Mouse (Mus musculus) brain, embryonic 14.5 days (tissue): ENCODE results near the gene Rpl22l1. TPM values are rescaled to one million over a fixed set of nuclear protein-coding genes. Genes with fewer than 3 reads are reported as not detected.
"Not testable (repeated sequence)": the region's sequence is repeated elsewhere in the genome, so short reads cannot be mapped to it uniquely, and the experiment has no call there.

Source experiments
- DNase-seq: peaks from one replicate; pipeline ENCODE4 v3.0.0-alpha.2; 2011; ENCODE audit warnings: low read depth
- CTCF ChIP-seq: fragments of 200-500 bp; IDR thresholded peaks from 2 replicates; pipeline ENCODE4 v1.5.1; 2012; ENCODE audit warnings: inconsistent platforms, mild to moderate bottlenecking, moderate library complexity, borderline replicate concordance; ENCODE audit not compliant: insufficient read depth, insufficient read length; ENCODE audit errors: extremely low read depth
- POLR2A ChIP-seq: fragments of 200-500 bp; IDR thresholded peaks from 2 replicates; pipeline ENCODE4 v1.6.1; 2012; ENCODE audit warnings: mild to moderate bottlenecking, inconsistent platforms, borderline replicate concordance; ENCODE audit not compliant: poor library complexity, insufficient read depth, insufficient read length, severe bottlenecking; ENCODE audit errors: extremely low read depth
- polyA plus RNA-seq: library from polyadenylated mRNA; depleted of rRNA; stranded (reverse); fragments of >200 nt; gene quantifications from 2 replicates; pipeline ENCODE4 v1.2.3, GENCODE M21; 2012; rRNA removed

Gene Rpl22l1
- polyA plus RNA-seq, 1 experiment, result 131 TPM

DNA sequence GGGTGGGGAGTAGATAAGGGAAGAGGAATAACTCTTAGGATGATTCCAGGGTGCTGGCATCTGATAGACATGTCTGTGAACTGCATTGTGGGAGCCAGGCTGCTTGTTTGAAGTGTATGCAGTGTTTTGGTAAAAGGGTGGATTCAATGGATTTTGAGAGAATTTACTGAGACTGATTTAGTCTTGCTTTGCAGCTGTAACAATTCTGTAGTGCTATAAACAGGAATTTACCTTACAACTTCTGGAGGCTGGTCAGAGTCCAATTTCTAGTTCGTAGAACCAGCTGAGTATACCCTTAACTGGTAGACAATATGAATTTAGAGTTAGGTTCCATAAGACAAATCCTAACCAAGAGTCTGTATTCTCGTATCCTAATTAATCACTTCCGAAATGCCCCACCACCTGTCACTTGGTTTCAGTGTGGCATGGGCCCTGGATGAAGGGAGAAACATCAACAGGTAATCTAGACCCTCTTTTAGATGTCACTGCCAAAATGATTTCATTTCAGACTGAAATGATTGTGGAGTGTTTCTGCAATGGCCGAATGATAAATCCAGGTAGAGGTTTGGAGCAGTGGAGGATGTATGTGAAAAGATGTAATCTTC lies 2.9 kb downstream of the Rpl22l1 start:
- DNase-seq, result no peak
- TF ChIP-seq CTCF (no peak), POLR2A (no peak)

DNA sequence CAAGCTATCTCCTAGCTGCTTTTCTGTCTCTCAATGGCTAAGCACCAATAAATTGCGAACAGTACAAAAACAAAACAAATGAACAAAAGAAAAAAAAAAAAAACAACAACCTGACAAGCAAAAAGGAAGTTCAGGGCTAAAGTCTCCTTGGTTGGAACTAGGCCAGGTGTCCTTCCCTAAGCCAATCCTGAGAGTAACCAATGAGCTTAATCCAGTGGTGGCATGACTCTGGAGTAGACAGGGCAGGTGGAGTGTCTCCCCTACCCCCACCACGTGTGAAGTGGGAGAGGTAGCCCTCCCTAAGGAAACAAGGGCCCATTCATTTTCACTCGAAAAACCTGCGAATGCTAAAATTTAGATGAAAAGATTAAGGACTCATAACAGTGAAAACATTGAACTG lies 6.2 kb downstream of the Rpl22l1 start:
- no peak for TF ChIP-seq CTCF
- no peak for TF ChIP-seq POLR2A
- no peak for DNase-seq

DNA sequence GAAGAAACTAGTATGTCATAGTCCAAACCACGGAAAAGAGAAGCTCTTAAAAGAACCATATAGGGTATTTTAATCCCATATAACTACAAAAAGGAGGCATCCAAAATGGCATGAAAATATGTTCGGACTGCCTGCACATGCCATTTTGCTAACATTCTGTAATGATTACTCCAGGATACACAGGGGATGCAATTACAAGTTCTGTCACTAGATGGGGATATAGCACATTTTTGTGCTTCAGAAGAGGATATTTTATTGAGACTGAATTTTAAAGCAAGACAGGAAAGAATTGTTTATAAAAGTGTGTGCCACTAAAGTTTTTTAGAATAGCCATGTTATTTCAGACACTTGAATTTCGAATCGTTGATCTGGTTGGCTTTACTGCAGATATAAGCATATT lies 9.1 kb downstream of the Rpl22l1 start:
- TF ChIP-seq POLR2A, result no peak
- peak; percentile 18; the same call in 1 of the 2 replicates for TF ChIP-seq CTCF
- peak; percentile 84 for DNase-seq

DNA sequence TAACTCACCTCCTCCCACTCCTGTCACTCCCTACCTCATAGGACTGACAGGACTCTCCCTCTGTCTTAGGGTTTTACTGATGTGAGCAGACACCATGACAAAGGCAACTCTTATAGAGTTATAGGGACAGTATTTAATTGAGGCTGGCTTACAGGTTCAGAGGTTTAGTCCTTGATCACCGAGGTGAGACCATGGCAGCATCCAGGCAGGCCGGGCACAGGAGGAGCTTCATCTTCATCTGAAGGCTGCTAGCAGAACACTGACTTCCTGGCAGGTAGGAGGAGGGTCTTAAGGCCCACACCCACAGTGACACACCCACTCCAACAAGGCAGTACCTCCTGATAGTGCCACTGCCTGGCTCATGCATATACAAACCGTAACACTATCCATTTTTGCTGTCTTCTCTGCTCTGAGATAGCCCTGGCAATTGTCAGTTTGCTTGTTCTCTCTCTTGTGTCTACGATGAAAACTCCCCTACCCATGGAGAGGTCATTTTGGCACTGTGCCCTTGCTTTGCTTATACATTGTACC lies 10.8 kb downstream of the Rpl22l1 start:
- no peak for DNase-seq
- TF ChIP-seq CTCF (no peak), POLR2A (no peak)

DNA sequence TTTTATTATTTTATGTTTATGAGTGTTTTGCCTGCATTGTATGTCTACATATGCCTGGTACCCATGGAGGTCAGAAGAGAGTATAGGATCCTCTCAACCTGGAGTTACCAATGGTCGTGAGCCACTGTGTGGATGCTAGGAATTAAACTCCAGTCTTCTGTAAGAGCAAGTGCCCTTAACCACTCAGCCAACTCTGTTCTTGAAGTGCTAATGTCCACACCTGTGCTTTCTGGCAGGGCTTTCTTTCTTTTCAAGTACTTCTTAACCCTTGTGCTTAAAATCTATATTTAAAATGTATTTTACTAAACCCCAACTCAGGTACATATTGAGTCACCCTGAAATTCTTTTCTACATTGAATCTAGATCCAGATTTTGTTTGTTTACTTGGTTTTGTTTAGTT lies 21.0 kb downstream of the Rpl22l1 start:
- DNase-seq, result no peak
- TF ChIP-seq POLR2A (no peak), CTCF (no peak)

DNA sequence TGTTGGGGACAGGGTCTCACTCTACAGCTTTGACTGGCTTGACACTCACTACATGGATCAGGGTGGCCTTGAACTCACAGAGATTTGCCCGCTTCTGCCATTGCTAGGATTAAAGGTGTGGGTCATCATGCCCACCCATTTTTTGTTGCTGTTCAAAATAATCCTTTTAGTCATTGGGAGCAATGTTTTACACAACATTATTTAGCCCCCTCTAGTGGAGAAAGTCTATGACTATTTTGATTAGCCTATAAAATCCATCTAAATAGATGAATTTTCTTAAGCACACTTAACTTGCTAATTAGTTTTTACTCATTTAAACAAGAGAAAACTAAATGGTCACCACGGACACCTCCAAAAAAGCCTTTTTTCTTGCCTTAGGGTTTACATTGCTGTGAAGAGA lies 22.4 kb downstream of the Rpl22l1 start:
- TF ChIP-seq CTCF, result no peak
- TF ChIP-seq POLR2A, result no peak
- no peak for DNase-seq

DNA sequence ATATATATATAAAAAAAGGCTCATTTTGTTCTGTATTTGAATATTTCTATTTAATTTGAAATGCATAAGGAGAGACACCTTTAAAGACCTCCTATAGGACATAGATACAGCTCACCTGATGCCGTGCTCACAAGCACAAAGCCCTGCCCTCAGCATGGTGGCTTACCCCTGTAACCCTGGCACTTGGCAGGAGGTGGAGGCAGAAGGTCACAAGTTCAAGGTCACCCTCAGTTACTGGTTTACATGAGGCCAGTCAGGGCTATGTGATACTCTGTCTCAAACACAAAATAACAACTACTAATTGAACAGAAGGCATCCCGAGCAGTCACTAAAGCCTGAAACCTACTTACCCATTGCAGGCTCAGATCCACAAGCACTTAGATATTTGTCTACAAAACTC lies 24.2 kb downstream of the Rpl22l1 start:
- no peak for DNase-seq

DNA sequence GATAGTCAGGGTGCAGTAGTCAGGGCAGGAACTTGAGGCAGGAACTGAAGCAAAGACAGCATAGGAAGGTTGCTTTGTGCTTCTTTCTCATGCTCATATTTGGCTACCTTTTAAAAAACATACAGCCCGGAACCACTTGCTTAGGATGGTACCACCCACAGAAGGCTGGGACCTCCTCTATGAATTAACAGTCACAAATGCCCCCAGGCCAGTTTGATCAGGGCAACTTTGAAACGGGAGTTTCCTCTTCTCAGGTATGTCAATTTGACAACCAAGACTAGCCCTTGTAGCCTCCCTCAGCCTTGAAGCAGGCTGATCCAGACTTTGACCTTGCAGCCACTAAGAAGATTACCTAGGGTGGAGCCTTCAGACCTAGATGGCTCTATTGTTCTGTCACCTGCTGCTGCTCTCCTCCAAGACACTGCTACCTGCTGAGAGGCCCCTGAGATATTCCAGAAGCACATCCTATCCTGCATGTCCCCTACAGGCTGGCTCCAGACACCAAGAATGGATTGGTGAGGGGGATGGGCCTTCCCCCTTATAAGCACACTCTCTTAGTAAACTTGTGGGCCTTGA lies 31.6 kb downstream of the Rpl22l1 start:
- DNase-seq, result no peak
- no peak for TF ChIP-seq POLR2A
- no peak for TF ChIP-seq CTCF

More for the DNA sequence above, 24.2 kb downstream of the Rpl22l1 start:
- TF ChIP-seq POLR2A, result no peak
- no peak for TF ChIP-seq CTCF

DNA sequence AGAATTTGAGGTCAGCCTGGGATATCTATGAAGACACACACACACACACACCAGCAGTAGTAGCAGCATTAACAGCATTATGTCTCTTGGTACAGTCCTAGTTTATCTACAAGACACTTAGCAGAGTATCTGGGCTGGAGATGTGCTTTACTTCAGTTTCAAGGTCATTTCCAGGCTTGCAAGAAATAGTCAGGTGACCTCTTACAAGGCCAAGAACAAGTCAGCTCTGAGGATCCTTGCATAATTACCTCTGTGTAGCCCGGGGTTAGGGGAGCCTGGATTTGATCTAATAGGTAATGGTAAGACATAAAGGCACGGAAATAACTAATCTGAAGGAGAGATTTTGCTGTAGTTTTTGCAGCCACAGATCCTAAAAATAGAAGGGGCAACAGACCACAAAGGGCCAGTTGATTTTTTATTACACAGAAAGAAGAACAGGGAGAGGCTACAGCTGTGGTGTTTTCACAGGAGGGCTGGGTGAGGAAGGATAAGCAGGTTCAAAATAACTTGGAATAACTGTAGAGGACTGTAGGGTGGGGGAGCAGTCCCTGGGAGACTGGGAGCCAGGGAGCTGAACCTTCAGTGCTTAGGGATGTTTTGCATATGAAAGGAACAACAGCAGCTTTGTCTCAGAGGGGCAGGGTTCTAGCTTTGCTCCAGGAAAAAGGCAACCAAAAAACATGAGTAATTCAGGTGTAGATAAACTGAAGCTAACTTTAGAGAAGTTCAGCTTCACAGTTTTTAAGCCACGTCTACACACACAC lies 36.8 kb downstream of the Rpl22l1 start:
- no peak for TF ChIP-seq POLR2A
- no peak for TF ChIP-seq CTCF
- DNase-seq, result peak; percentile 51

DNA sequence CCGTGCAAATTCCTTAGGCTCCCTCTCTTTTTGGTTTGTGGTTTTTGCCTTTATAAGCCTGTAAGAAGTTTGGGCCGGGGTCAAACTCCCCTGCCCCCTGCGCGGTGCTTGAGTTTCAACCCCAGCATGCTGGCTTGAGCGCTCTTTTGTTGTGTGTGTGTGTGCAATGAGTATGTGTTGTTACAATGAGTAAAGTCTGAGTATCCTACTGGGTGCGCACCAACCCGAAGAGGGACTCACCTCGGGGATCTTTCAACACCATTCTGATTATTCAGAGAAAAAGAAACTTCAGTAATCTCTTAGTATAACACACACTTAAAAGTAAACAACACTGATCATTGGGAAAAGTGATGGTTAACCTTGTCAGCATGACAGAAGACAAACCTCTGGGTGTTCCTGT lies 38.0 kb downstream of the Rpl22l1 start:
- TF ChIP-seq CTCF (no peak), POLR2A (no peak)
- DNase-seq, result no peak

DNA sequence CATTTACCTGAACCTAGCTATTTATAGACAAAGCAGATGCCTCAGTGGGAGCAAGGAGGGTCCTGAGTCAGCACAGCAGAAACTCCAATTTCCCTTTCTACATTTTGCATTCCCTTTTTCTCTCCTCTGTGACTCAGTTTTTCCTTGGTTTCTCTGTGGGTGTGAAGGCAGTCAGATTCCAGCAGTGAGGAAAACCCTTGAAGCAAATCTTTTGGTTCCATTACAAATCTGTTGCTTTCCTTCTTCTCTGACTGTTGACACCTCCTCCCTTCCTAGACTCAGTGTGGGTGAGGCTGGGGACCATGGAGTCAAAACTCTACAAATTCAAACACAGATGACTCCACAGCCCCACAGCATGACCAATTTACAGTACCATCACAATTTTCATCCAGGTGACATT lies 41.9 kb downstream of the Rpl22l1 start:
- TF ChIP-seq CTCF (no peak), POLR2A (no peak)

DNA sequence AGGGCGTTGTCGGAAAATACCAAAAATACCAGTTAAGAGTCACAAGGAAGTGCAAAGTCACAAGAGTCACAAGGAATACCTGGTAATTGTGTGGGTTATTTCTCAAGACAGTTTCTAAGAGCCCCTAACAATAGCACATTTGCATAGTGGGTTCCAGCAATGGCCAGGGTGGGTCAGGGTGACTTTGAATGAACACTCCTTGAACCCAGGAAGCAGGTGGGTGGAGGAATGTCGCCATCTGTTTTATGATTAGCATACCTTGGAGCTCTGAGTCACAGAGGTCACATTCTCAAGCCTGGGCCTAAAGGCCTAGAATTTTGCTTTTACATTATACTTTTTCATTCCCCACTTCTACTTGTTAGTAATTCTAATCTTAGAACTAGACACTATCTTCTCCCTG lies 46.9 kb downstream of the Rpl22l1 start:
- DNase-seq, result not testable (repeated sequence)

More for the DNA sequence above, 41.9 kb downstream of the Rpl22l1 start:
- no peak for DNase-seq

Other genes with a start within 250 kb of the Rpl22l1 start
- 0.01 and 0.15 TPM in 2 replicates for gene Slc2a2, start 107.5 kb upstream of the Rpl22l1 start, polyA plus RNA-seq
- gene Eif5a2, start 24.2 kb upstream of the Rpl22l1 start, polyA plus RNA-seq, result 7.0 and 9.0 TPM in 2 replicates
- gene Gm1527, start 87.2 kb downstream of the Rpl22l1 start, polyA plus RNA-seq, result not detected in 2 replicates